Mouse (Mus musculus): ENCODE measurements around the gene Ssbp4. TPM values are rescaled to one million over a fixed set of nuclear protein-coding genes. Genes with fewer than 3 reads are reported as not detected.

The Ssbp4 gene
- polyA plus RNA-seq, 1 experiment, result 228 TPM

- DNase-seq, result peak; percentile 87
- TF ChIP-seq POLR2A (IDR thresholded peaks at IDR 0.05; ENCODE audit: borderline replicate concordance, extremely low read depth, low read depth, low read length), result peak; percentile 33; the same call in 1 of the 2 replicates
- peak; percentile 61 for TF ChIP-seq CTCF (IDR thresholded peaks at IDR 0.05; ENCODE audit: insufficient read depth, low read length)
- peaks cover 19% of the 10 kb centered on the region for H3K4me1 ChIP-seq (ENCODE audit: control insufficient read depth, insufficient read depth, low read length)
- WGBS, result under 1% methylated on average over 54 of the region's 54 CpGs
- peak overlapping the region; percentile 62 for H3K4me3 ChIP-seq (replicated peaks; ENCODE audit: extremely low read depth, low read depth, low read length)
These were observed 2.4 kb upstream of the Ssbp4 start for GRCm38 (mm10) chr8:70610796-70611771.

GRCm38 (mm10) chr8:70609849-70610795 lies 1.4 kb upstream of the Ssbp4 start:
- peaks cover 19% of the 10 kb centered on the region for H3K4me1 ChIP-seq (ENCODE audit: control insufficient read depth, insufficient read depth, low read length)
- H3K4me3 ChIP-seq (replicated peaks; ENCODE audit: extremely low read depth, low read depth, low read length), result peak overlapping the region; percentile 74
- DNase-seq, result peak; percentile 82
- under 1% methylated on average over 44 of the region's 45 CpGs for whole genome bisulfite sequencing
- TF ChIP-seq CTCF (IDR thresholded peaks at IDR 0.05; ENCODE audit: insufficient read depth, low read length) (no peak), POLR2A (IDR thresholded peaks at IDR 0.05; ENCODE audit: borderline replicate concordance, extremely low read depth, low read depth, low read length) (peak; percentile 88; the same call in 1 of the 2 replicates)

DNA sequence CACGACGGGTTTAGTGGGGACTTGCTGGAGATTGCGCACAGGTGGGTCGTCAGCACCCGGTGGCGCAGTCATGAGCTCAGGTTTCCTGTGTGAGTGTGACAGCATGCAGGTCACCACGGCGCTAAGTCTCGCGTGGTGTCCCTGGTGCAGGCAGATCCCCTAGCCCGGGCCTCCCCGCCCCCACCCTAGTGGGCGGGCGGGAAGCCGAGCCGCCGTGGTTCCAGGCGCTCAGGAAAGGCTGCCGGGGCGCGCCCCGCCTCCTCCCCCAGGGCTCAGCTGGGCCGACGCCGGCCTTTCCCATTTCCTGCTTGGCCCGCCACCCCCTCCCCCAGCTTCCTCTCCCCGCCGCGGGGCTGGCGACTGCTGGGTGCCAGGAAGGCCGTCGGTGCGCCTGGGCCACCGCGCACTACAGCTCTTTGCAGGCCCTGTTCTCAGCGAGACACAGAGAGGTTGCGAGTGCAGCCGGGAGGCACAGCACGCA lies 736 bp upstream of the Ssbp4 start:
- H3K4me3 ChIP-seq (replicated peaks; ENCODE audit: extremely low read depth, low read depth, low read length), result peak overlapping the region; percentile 74
- peak; percentile 80 for DNase-seq
- peaks cover 19% of the 10 kb centered on the region for H3K4me1 ChIP-seq (ENCODE audit: control insufficient read depth, insufficient read depth, low read length)
- peak; percentile 83 for TF ChIP-seq POLR2A (IDR thresholded peaks at IDR 0.05; ENCODE audit: borderline replicate concordance, extremely low read depth, low read depth, low read length)
- no peak for TF ChIP-seq CTCF (IDR thresholded peaks at IDR 0.05; ENCODE audit: insufficient read depth, low read length)
- whole genome bisulfite sequencing, result under 1% methylated on average over 37 of the region's 39 CpGs

- peaks cover 19% of the 10 kb centered on the region for H3K4me1 ChIP-seq (ENCODE audit: control insufficient read depth, insufficient read depth, low read length)
- no peak for DNase-seq
- peak overlapping the region; percentile 91 for H3K4me3 ChIP-seq (replicated peaks; ENCODE audit: extremely low read depth, low read depth, low read length)
- TF ChIP-seq POLR2A (IDR thresholded peaks at IDR 0.05; ENCODE audit: borderline replicate concordance, extremely low read depth, low read depth, low read length) (0 out of 2 replicates have a peak, but pooled peaks have one; percentile 29), CTCF (IDR thresholded peaks at IDR 0.05; ENCODE audit: insufficient read depth, low read length) (no peak)
- 1% methylated on average over 84 of the region's 84 CpGs for WGBS
These were observed 549 bp downstream of the Ssbp4 start for GRCm38 (mm10) chr8:70607898-70608748.

- DNase-seq, result no peak
- H3K4me3 ChIP-seq (replicated peaks; ENCODE audit: extremely low read depth, low read depth, low read length), result peak overlapping the region; percentile 91
- peaks cover 19% of the 10 kb centered on the region for H3K4me1 ChIP-seq (ENCODE audit: control insufficient read depth, insufficient read depth, low read length)
- TF ChIP-seq POLR2A (IDR thresholded peaks at IDR 0.05; ENCODE audit: borderline replicate concordance, extremely low read depth, low read depth, low read length) (no peak), CTCF (IDR thresholded peaks at IDR 0.05; ENCODE audit: insufficient read depth, low read length) (no peak)
- WGBS, result 11% methylated on average over 6 of the region's 6 CpGs
These were observed 1.1 kb downstream of the Ssbp4 start for GRCm38 (mm10) chr8:70607603-70607897.

DNA sequence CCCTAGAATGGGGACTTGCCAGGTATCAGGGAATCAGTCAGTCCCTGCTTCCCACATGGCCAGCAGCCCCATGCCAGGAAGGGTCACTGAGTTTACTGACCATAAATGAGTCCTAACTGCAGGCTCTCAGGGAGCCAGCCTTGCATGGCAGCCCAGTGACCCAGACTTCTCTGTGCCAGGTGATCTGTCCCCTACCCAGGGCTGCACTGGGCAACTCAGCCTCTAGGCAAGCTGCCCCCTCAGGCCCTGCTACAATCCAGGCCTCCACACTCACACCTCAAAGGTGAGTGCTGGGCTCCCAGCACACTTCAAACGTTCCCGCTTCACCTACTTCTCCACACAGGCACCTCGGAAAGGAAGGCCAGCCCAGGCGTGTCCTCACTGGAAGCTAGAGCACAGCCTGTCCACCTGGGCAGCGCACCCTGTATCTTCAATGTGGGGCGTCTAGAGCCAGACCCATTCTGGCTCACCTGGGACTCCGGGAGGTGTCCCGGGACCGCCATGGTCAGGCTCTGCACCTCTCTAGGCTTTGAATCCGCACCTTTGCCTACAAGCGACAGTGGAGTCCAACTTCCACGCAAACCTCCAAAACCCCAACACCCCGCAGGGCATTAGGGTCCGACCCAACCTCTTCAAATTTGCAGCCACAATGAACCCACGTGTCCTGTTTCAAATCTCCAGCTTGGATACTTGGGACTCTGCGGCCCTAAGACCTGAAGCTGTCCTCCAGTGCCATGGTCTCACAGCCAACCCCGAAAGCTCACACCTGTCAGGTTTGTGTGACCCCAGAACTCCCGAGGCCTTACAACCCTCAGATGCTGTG lies 1.7 kb downstream of the Ssbp4 start:
- 61% methylated on average over 18 of the region's 18 CpGs for WGBS
- TF ChIP-seq CTCF (IDR thresholded peaks at IDR 0.05; ENCODE audit: insufficient read depth, low read length) (no peak), POLR2A (IDR thresholded peaks at IDR 0.05; ENCODE audit: borderline replicate concordance, extremely low read depth, low read depth, low read length) (no peak)
- DNase-seq, result no peak

DNA sequence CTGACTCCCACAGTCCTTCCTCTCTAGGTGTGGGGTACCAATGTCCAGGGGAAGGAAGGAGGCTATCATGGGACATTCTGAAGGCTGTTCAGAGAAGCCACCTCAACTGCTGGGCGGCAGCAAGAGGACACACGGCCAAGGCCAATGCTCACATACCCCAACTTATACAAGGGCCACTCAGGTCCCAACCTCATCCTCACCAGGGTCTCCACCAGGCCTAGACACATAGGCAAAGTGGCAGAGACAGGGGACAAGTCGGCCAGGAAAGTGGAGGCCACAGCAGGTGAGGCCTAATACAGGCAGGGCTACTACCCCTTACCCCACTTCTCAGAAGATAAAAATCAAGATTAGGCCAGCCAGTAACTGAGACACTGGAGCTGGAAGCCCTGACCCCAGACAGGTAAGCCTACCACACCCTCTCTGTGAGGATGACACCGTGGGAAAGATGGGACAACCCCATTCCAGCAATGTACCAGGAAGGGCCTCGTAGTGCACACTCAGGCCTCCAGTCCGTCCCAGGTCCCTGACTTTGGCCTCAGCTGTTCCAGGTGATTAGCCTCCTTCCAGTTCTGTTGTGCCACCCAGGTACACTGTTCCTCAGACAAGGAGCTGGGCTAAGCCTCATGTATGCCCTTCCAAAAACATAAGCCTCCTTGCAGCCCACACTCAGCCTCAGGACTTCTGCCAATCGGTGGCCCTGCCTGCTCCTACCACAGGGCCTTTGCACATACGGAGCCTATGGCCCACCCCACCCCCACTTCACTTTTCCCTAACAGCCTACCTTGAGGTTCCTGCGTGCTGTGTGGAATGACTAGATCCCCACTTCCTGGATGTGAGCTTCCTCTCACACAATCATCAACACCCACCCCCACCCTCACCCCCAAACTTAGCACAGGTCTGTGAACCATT lies 2.5 kb downstream of the Ssbp4 start:
- 77% methylated on average over 9 of the region's 9 CpGs for WGBS
- no peak overlapping the region for H3K4me3 ChIP-seq (replicated peaks; ENCODE audit: extremely low read depth, low read depth, low read length)
- no peak for DNase-seq
- peaks cover 20% of the 10 kb centered on the region for H3K4me1 ChIP-seq (ENCODE audit: control insufficient read depth, insufficient read depth, low read length)
- TF ChIP-seq POLR2A (IDR thresholded peaks at IDR 0.05; ENCODE audit: borderline replicate concordance, extremely low read depth, low read depth, low read length), result no peak
- TF ChIP-seq CTCF (IDR thresholded peaks at IDR 0.05; ENCODE audit: insufficient read depth, low read length), result no peak

More for the DNA sequence above, 1.7 kb downstream of the Ssbp4 start:
- H3K4me1 ChIP-seq (ENCODE audit: control insufficient read depth, insufficient read depth, low read length), result peaks cover 19% of the 10 kb centered on the region
- H3K4me3 ChIP-seq (replicated peaks; ENCODE audit: extremely low read depth, low read depth, low read length), result peak overlapping the region; percentile 91
